Mouse (Mus musculus) MEL (cell line): Measurements from ENCODE around the gene Afap1l2.

Experiments used
- CTCF ChIP-seq, 3 experiments: IDR thresholded peaks in 2 of 3; conservative IDR thresholded peaks in 1 of 3; 2 replicates each; pipeline ENCODE4 v1.5.1; 2011 to 2012; ENCODE audit warnings: low read length in 3 of 3, low read depth in 2 of 3, mild to moderate bottlenecking in 2 of 3, improper control_type of control experiment in 1 of 3, inconsistent platforms in 1 of 3, mixed read lengths in 1 of 3, moderate library complexity in 1 of 3; ENCODE audit not compliant: control insufficient read depth in 1 of 3, insufficient read depth in 1 of 3, poor library complexity in 1 of 3, severe bottlenecking in 1 of 3
- EP300 ChIP-seq, 2 experiments: IDR thresholded peaks; 2 replicates each; pipeline ENCODE4 v1.6.1; 2011; ENCODE audit warnings: improper control_type of control experiment in 2 of 2, low read length in 2 of 2, low read depth in 1 of 2, mild to moderate bottlenecking in 1 of 2
- HCFC1 ChIP-seq: IDR thresholded peaks from 2 replicates; pipeline ENCODE4 v1.6.1; 2012; ENCODE audit warnings: low read depth, mild to moderate bottlenecking, inconsistent platforms, low read length, improper control_type of control experiment, moderate library complexity
- KAT2A ChIP-seq: conservative IDR thresholded peaks from 2 replicates; pipeline ENCODE4 v1.6.1; 2012; ENCODE audit warnings: low read depth, low read length, improper control_type of control experiment, inconsistent platforms
- MAFK ChIP-seq: IDR thresholded peaks from 2 replicates; pipeline ENCODE4 v1.6.1; 2011; ENCODE audit warnings: low read depth, mild to moderate bottlenecking, low read length, improper control_type of control experiment, borderline replicate concordance
- MXI1 ChIP-seq: IDR thresholded peaks from 2 replicates; pipeline ENCODE4 v1.6.1; 2011; ENCODE audit warnings: mild to moderate bottlenecking, low read depth, low read length, improper control_type of control experiment
- POLR2A ChIP-seq, 2 experiments: IDR thresholded peaks; 2 replicates each; pipeline ENCODE4 v1.6.1; 2011 to 2012; ENCODE audit warnings: low read length in 2 of 2, mild to moderate bottlenecking in 2 of 2, control low read depth in 1 of 2, improper control_type of control experiment in 1 of 2, low read depth in 1 of 2, moderate library complexity in 1 of 2; ENCODE audit not compliant: control insufficient read depth in 1 of 2, insufficient read depth in 1 of 2, poor library complexity in 1 of 2
- POLR2AphosphoS2 ChIP-seq: IDR thresholded peaks from 2 replicates; pipeline ENCODE4 v1.6.1; 2011; ENCODE audit warnings: low read length, improper control_type of control experiment
- RAD21 ChIP-seq: IDR thresholded peaks from 2 replicates; pipeline ENCODE4 v1.6.1; 2011; ENCODE audit warnings: mild to moderate bottlenecking, low read depth, low read length, improper control_type of control experiment
- RCOR1 ChIP-seq: IDR thresholded peaks from 2 replicates; pipeline ENCODE4 v1.6.1; 2012; ENCODE audit warnings: low read depth, mild to moderate bottlenecking, inconsistent platforms, low read length, improper control_type of control experiment
- SIN3A ChIP-seq: IDR thresholded peaks from 2 replicates; pipeline ENCODE4 v1.6.1; 2012; ENCODE audit warnings: low read length, improper control_type of control experiment, inconsistent platforms
- SMC3 ChIP-seq: IDR thresholded peaks from 2 replicates; pipeline ENCODE4 v1.6.1; 2011; ENCODE audit warnings: low read depth, low read length, improper control_type of control experiment
- TCF12 ChIP-seq: IDR thresholded peaks from 2 replicates; pipeline ENCODE4 v1.6.1; 2014; ENCODE audit warnings: low read depth, mild to moderate bottlenecking, inconsistent platforms, low read length, improper control_type of control experiment, moderate library complexity

GRCm38 (mm10) chr19:56946277-56946676, 61.8 kb downstream of the Afap1l2 start:
- TF ChIP-seq POLR2AphosphoS2 (no peak), SMC3 (no peak), CTCF (IDR thresholded peaks at IDR 0.05 in 2 of 3, conservative IDR thresholded peaks at IDR 0.05 in 1 of 3; ENCODE audit: control insufficient read depth in 1 of 3, insufficient read depth in 1 of 3, low read depth in 2 of 3, low read length in 3 of 3, poor library complexity in 1 of 3, severe bottlenecking in 1 of 3) (no peak), MAFK (no peak), TCF12 (no peak), SIN3A (no peak), HCFC1 (no peak), MXI1 (no peak), RCOR1 (no peak), EP300 (IDR thresholded peaks at IDR 0.05; ENCODE audit: low read depth in 1 of 2, low read length in 2 of 2) (no peak), POLR2A (IDR thresholded peaks at IDR 0.05; ENCODE audit: control insufficient read depth in 1 of 2, insufficient read depth in 1 of 2, low read depth in 1 of 2, low read length in 2 of 2, poor library complexity in 1 of 2) (no peak), KAT2A (no peak), RAD21 (no peak)
